Mouse (Mus musculus): Measurements from ENCODE around the gene Ube2q2. TPM values are rescaled to one million over a fixed set of nuclear protein-coding genes. Genes with fewer than 3 reads are reported as not detected.

The Ube2q2 gene
- total and polyA plus RNA-seq, 3 experiments, result 31.6 to 90.6 (median 74.3) TPM

GRCm38 (mm10) chr9:55255604-55256003 lies 107.0 kb downstream of the Ube2q2 start:
- H3K4me1 ChIP-seq (ENCODE audit: insufficient read depth, low read depth, low read length), result peaks cover 4% of the 10 kb centered on the region; the same call in 1 of the 2 replicates
- H3K27me3 ChIP-seq (ENCODE audit: insufficient read depth, low read length), result peaks cover 4% of the 10 kb centered on the region
- H3K4me3 ChIP-seq (ENCODE audit: low read depth, low read length), result no peak overlapping the region
- TF ChIP-seq TAL1 (conservative IDR thresholded peaks at IDR 0.05; ENCODE audit: low read depth, low read length), result no peak
- no peak for TF ChIP-seq GATA1 (IDR thresholded peaks at IDR 0.05; ENCODE audit: borderline replicate concordance, low read length)
- TF ChIP-seq GATA2 (IDR thresholded peaks at IDR 0.05; ENCODE audit: borderline replicate concordance, low read depth, low read length), result no peak
- TF ChIP-seq CTCF (IDR thresholded peaks at IDR 0.05; ENCODE audit: low read depth, low read length), result no peak
- no peak for TF ChIP-seq POLR2AphosphoS5 (IDR thresholded peaks at IDR 0.05; ENCODE audit: insufficient replicate concordance, low read depth, low read length)
- no peak for DNase-seq (ENCODE audit: low spot score)
- H3K36me3 ChIP-seq (replicated peaks), result no peaks in the 10 kb centered on the region
- no peaks in the 10 kb centered on the region for H3K9me3 ChIP-seq (replicated peaks)
- no peak for ATAC-seq (ENCODE audit: extremely low read depth, insufficient number of reproducible peaks, low FRiP score, poor library complexity, severe bottlenecking)

DNA sequence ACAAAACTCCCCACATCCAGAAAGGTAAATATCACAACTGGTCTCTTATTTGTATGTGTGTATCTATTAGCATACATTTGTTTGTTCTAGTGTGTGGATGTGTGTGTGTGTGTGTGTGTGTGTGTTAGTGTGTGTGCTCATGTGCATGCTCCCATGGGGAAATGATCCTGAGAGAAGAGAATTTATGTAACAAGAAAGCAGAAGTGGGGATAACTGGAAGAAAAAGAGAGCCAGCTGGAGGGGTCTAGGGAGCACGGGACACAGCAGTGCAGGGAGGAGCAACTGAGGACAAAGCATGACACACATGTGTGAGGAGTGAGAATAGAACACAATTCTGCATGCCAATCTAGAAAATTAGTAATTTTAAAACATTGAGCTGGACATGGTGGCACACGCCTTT lies 108.5 kb downstream of the Ube2q2 start:
- no peaks in the 10 kb centered on the region for H3K36me3 ChIP-seq (replicated peaks)
- TF ChIP-seq CTCF (IDR thresholded peaks at IDR 0.05; ENCODE audit: low read depth, low read length) (no peak), TAL1 (conservative IDR thresholded peaks at IDR 0.05; ENCODE audit: low read depth, low read length) (no peak), GATA2 (IDR thresholded peaks at IDR 0.05; ENCODE audit: borderline replicate concordance, low read depth, low read length) (no peak), POLR2AphosphoS5 (IDR thresholded peaks at IDR 0.05; ENCODE audit: insufficient replicate concordance, low read depth, low read length) (no peak), GATA1 (IDR thresholded peaks at IDR 0.05; ENCODE audit: borderline replicate concordance, low read length) (no peak)
- no peak overlapping the region for H3K4me3 ChIP-seq (ENCODE audit: low read depth, low read length)
- peaks cover 4% of the 10 kb centered on the region; the same call in 1 of the 2 replicates for H3K4me1 ChIP-seq (ENCODE audit: insufficient read depth, low read depth, low read length)
- no peaks in the 10 kb centered on the region for H3K9me3 ChIP-seq (replicated peaks)
- no peak for DNase-seq (ENCODE audit: low spot score)
- ATAC-seq (ENCODE audit: extremely low read depth, insufficient number of reproducible peaks, low FRiP score, poor library complexity, severe bottlenecking), result no peak
- no peaks in the 10 kb centered on the region for H3K27me3 ChIP-seq (ENCODE audit: insufficient read depth, low read length)

Other genes starting within 250 kb of the Ube2q2 start
- gene Hykk, start 231.6 kb upstream of the Ube2q2 start, total RNA-seq (2014; fragmentation: Nextera tagmentation), result not detected in 2 replicates
- gene Hykk, start 231.6 kb upstream of the Ube2q2 start, total RNA-seq (2017), result 0.06 and 0.16 TPM in 2 replicates
- not detected in 2 replicates for gene Hykk, start 231.6 kb upstream of the Ube2q2 start, polyA plus RNA-seq (2012)
- gene Psma4, start 198.1 kb upstream of the Ube2q2 start, total RNA-seq (2014; fragmentation: Nextera tagmentation), result 203 and 219 TPM in 2 replicates
- gene Psma4, start 198.1 kb upstream of the Ube2q2 start, total RNA-seq (2017), result 293 and 307 TPM in 2 replicates
- 12.3 and 15.5 TPM in 2 replicates for gene Psma4, start 198.1 kb upstream of the Ube2q2 start, polyA plus RNA-seq (2012)
- 1.4 TPM in 1 of 2 replicates, not detected in the other for gene AY074887, start 197.9 kb upstream of the Ube2q2 start, total RNA-seq (2014; fragmentation: Nextera tagmentation)
- gene AY074887, start 197.9 kb upstream of the Ube2q2 start, total RNA-seq (2017), result not detected in 2 replicates
- not detected in 2 replicates for gene AY074887, start 197.9 kb upstream of the Ube2q2 start, polyA plus RNA-seq (2012)
- 1.4 and 2.9 TPM in 2 replicates for gene Chrna5, start 168.0 kb upstream of the Ube2q2 start, total RNA-seq (2014; fragmentation: Nextera tagmentation)
- 0.33 and 0.76 TPM in 2 replicates for gene Chrna5, start 168.0 kb upstream of the Ube2q2 start, total RNA-seq (2017)
- gene Chrna5, start 168.0 kb upstream of the Ube2q2 start, polyA plus RNA-seq (2012), result 0.16 and 0.32 TPM in 2 replicates
- not detected in 2 replicates for gene Chrna3, start 122.3 kb upstream of the Ube2q2 start, total RNA-seq (2014; fragmentation: Nextera tagmentation)
- gene Chrna3, start 122.3 kb upstream of the Ube2q2 start, total RNA-seq (2017), result 0.05 and 0.12 TPM in 2 replicates
- not detected in 2 replicates for gene Chrna3, start 122.3 kb upstream of the Ube2q2 start, polyA plus RNA-seq (2012)
- gene Chrnb4, start 100.1 kb upstream of the Ube2q2 start, total RNA-seq (2014; fragmentation: Nextera tagmentation), result not detected in 2 replicates
- gene Chrnb4, start 100.1 kb upstream of the Ube2q2 start, total RNA-seq (2017), result 0.06 and 0.22 TPM in 2 replicates
- gene Chrnb4, start 100.1 kb upstream of the Ube2q2 start, polyA plus RNA-seq (2012), result not detected in 2 replicates
- 70.2 and 88.0 TPM in 2 replicates for gene Fbxo22, start 60.1 kb downstream of the Ube2q2 start, total RNA-seq (2014; fragmentation: Nextera tagmentation)
- 57.0 and 60.0 TPM in 2 replicates for gene Fbxo22, start 60.1 kb downstream of the Ube2q2 start, total RNA-seq (2017)
- gene Fbxo22, start 60.1 kb downstream of the Ube2q2 start, polyA plus RNA-seq (2012), result 12.0 and 14.5 TPM in 2 replicates
- not detected in 2 replicates for gene Nrg4, start 178.0 kb downstream of the Ube2q2 start, total RNA-seq (2014; fragmentation: Nextera tagmentation)
- gene Nrg4, start 178.0 kb downstream of the Ube2q2 start, total RNA-seq (2017), result 0.06 and 0.22 TPM in 2 replicates
- not detected in 2 replicates for gene Nrg4, start 178.0 kb downstream of the Ube2q2 start, polyA plus RNA-seq (2012)
- not detected in 2 replicates for gene Tmem266, start 178.1 kb downstream of the Ube2q2 start, total RNA-seq (2014; fragmentation: Nextera tagmentation)
- gene Tmem266, start 178.1 kb downstream of the Ube2q2 start, total RNA-seq (2017), result 0.05 and 0.12 TPM in 2 replicates
- 0.02 TPM in 1 of 2 replicates, not detected in the other for gene Tmem266, start 178.1 kb downstream of the Ube2q2 start, polyA plus RNA-seq (2012)

All from G1E (cell line).